Mouse (Mus musculus): ENCODE data around the gene Ctrb1.

Gene Ctrb1

GRCm38 (mm10) chr8:111716603-111717487 is 26.0 kb upstream of the Ctrb1 start:
- peak; percentile 91 for DNase-seq

GRCm38 (mm10) chr8:111715514-111715913 is 24.7 kb upstream of the Ctrb1 start:
- DNase-seq: no peak

- DNase-seq: no peak
Measured at GRCm38 (mm10) chr8:111714295-111714694, 23.5 kb upstream of the Ctrb1 start.

- DNase-seq: no peak
Measured at GRCm38 (mm10) chr8:111713817-111714216, 23.0 kb upstream of the Ctrb1 start.

- DNase-seq: no peak
Measured at GRCm38 (mm10) chr8:111713291-111713690, 22.5 kb upstream of the Ctrb1 start.

GRCm38 (mm10) chr8:111712588-111712987 is 21.8 kb upstream of the Ctrb1 start:
- no peak for DNase-seq

- DNase-seq: peak; percentile 85
Measured at GRCm38 (mm10) chr8:111712135-111712534, 21.3 kb upstream of the Ctrb1 start.

GRCm38 (mm10) chr8:111710777-111711485 is 20.1 kb upstream of the Ctrb1 start:
- DNase-seq: no peak

GRCm38 (mm10) chr8:111709223-111709622 is 18.4 kb upstream of the Ctrb1 start:
- DNase-seq: no peak

GRCm38 (mm10) chr8:111708265-111708664 is 17.5 kb upstream of the Ctrb1 start:
- DNase-seq: no peak

- DNase-seq: no peak
Measured at GRCm38 (mm10) chr8:111705699-111706098, 14.9 kb upstream of the Ctrb1 start.

GRCm38 (mm10) chr8:111705222-111705621 is 14.4 kb upstream of the Ctrb1 start:
- DNase-seq: no peak

GRCm38 (mm10) chr8:111704585-111704984 is 13.8 kb upstream of the Ctrb1 start:
- no peak for DNase-seq

GRCm38 (mm10) chr8:111701380-111701779 is 10.6 kb upstream of the Ctrb1 start:
- DNase-seq: no peak

GRCm38 (mm10) chr8:111700740-111701139 is 9.9 kb upstream of the Ctrb1 start:
- no peak for DNase-seq

- no peak for DNase-seq
Measured at GRCm38 (mm10) chr8:111700201-111700600, 9.4 kb upstream of the Ctrb1 start.

GRCm38 (mm10) chr8:111699035-111699434 is 8.2 kb upstream of the Ctrb1 start:
- DNase-seq: no peak

- DNase-seq: no peak
Measured at GRCm38 (mm10) chr8:111697655-111698054, 6.8 kb upstream of the Ctrb1 start.

GRCm38 (mm10) chr8:111695441-111695840 is 4.6 kb upstream of the Ctrb1 start:
- no peak for DNase-seq

GRCm38 (mm10) chr8:111693261-111693741 is 2.5 kb upstream of the Ctrb1 start:
- no peak for DNase-seq

- no peak for DNase-seq
Measured at GRCm38 (mm10) chr8:111686881-111687280, 3.9 kb downstream of the Ctrb1 start.

- no peak for DNase-seq
Measured at GRCm38 (mm10) chr8:111682521-111682920, 8.3 kb downstream of the Ctrb1 start.

- no peak for DNase-seq
Measured at GRCm38 (mm10) chr8:111681153-111681552, 9.7 kb downstream of the Ctrb1 start.
